Mouse (Mus musculus): ENCODE measurements around the gene Hils1.

DNA sequence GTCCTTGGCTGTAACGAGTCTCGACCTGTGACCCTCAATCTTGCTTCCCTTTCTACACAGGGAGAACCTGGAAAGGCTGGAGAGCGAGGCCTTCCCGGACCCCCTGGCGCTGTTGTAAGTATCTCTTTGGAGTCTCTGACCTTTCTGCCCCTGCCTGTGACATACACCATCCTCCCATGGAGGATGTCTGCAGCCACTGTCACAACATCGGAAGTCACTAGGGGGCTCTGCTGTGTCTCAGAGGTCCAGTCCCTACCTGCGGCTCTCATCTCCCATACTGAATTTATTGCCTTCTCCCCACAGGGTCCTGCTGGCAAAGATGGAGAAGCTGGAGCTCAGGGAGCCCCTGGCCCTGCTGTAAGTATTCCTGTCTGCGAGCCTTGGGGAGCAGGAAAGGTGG is 23.1 kb upstream of the Hils1 start:
- TF ChIP-seq CTCF (IDR thresholded peaks at IDR 0.05; ENCODE audit: insufficient read depth, low read length) = no peak
- no peak for TF ChIP-seq POLR2A (IDR thresholded peaks at IDR 0.05; ENCODE audit: borderline replicate concordance, extremely low read depth, low read depth, low read length)
